ENCODE assay signal across 12 mouse cellular contexts in the genomic region with DNA sequence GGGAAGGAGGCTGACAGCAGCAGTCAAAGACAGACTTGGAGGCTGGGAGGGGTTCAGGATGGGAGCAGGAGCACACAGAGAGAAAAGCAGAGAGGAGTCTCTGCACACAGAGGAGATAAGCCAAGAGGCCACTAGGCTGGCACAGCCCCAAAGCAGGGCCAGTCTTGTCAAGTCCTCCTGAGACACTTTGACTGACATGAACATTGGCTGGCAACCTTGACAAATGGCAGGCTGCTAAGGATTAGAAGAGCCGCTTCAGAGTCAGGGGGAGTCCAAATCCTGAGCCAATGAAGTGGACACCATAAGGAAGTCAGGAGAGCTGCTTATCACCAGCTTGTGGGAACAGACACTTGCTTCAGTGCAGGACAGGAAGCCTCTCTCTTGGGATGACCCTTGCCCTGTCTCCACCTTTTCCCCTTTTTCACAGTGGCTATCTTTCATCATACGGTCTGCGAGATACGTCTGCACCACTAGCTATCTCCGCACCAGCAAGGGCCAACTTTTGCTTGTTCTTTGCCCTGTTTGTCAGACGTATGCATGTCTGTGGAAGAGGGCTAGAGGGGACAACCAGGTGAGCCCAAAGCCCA. TPM values are rescaled to one million over a fixed set of nuclear protein-coding genes. Genes with fewer than 3 reads are reported as not detected.
A peak's percentile ranks its signal among the peaks of the same experiment; 100 is the strongest.
DNase-seq lines count a peak whose midpoint lies in the region; ATAC-seq and TF ChIP-seq lines count a peak whose summit lies in the region.
"Had no signal": no experiment of that assay in that cellular context is flagged by ENCODE, and none has a peak within 500 bp of the region (broad histone marks: within the 10 kb centered on the region; RNA-seq: fewer than 3 reads in every experiment).

No protein-coding gene starts in this region.

- TF ChIP-seq POLR2A in kidney, adult 2 months (IDR thresholded peaks at IDR 0.05; ENCODE audit: low read depth, low read length) = no peak
- TF ChIP-seq POLR2A in cerebellum, adult 2 months (IDR thresholded peaks at IDR 0.05; ENCODE audit: borderline replicate concordance, insufficient read depth, low read length) = no peak

- TF ChIP-seq CTCF in kidney, adult 2 months (conservative IDR thresholded peaks at IDR 0.05; ENCODE audit: insufficient read depth, insufficient read length, low read depth, low read length) = no peak
- TF ChIP-seq CTCF in cerebellum, adult 2 months (IDR thresholded peaks at IDR 0.05; ENCODE audit: borderline replicate concordance, insufficient read depth, low read depth, low read length) = no peak

- peak; percentile 17 for DNase-seq in adrenal gland, adult 2 months
- no peak for DNase-seq in adrenal gland, postnatal 10 days
- DNase-seq in kidney, adult 2 months = peak; percentile 26
- DNase-seq in kidney, adult 18-20 months = no peak
- peak; percentile 64 to 67 for DNase-seq in cerebellum, adult 2 months
- DNase-seq in spleen, adult 12 weeks (ENCODE audit: low spot score) = no peak
- no peak for DNase-seq in c-Kit-positive CD71-positive TER-119-positive erythroid progenitor cells, embryonic 14.5 days (ENCODE audit: low spot score)
- DNase-seq: kidney, postnatal 25 days; spleen, adult 18-20 months had no signal

- peak overlapping the region; percentile 49 for H3K27ac ChIP-seq in kidney, adult 2 months (ENCODE audit: insufficient read depth, low read depth, low read length)
- peak overlapping the region; percentile 6 for H3K27ac ChIP-seq in cerebellum, adult 2 months (ENCODE audit: insufficient read depth, low read length)
- H3K27ac ChIP-seq in heart, embryonic 15.5 days = peak overlapping the region; percentile 26

- no peaks in the 10 kb centered on the region for H3K9me3 ChIP-seq in heart, embryonic 15.5 days (replicated peaks)

- 80% methylated on average over 6 of the region's 6 CpGs for WGBS in kidney, adult 2 months
- 62% methylated on average over 6 of the region's 6 CpGs for WGBS in cerebellum, adult 2 months
- 56% methylated on average over 6 of the region's 6 CpGs for WGBS in heart, embryonic 15.5 days

- H3K9ac ChIP-seq in heart, embryonic 15.5 days = no peak overlapping the region

- H3K27me3 ChIP-seq in kidney, adult 2 months (replicated peaks; ENCODE audit: control insufficient read depth, insufficient read depth, low read length) = no peaks in the 10 kb centered on the region
- no peaks in the 10 kb centered on the region for H3K27me3 ChIP-seq in cerebellum, adult 2 months (ENCODE audit: control insufficient read depth, insufficient read depth, low read length)
- no peaks in the 10 kb centered on the region for H3K27me3 ChIP-seq in heart, embryonic 15.5 days

- H3K4me3 ChIP-seq in kidney, adult 2 months (ENCODE audit: insufficient read depth, low read depth, low read length) = no peak overlapping the region
- H3K4me3 ChIP-seq in cerebellum, adult 2 months (replicated peaks; ENCODE audit: insufficient read depth, low read depth, low read length) = no peak overlapping the region
- no peak overlapping the region for H3K4me3 ChIP-seq in heart, embryonic 15.5 days

- H3K4me2 ChIP-seq in heart, embryonic 15.5 days = no peak overlapping the region

- ATAC-seq in heart, embryonic 15.5 days (replicated peaks; ENCODE audit: insufficient number of reproducible peaks, insufficient read depth, low FRiP score, low read depth) = 0 out of 2 replicates have a peak, but pooled peaks have one; percentile 24
- ATAC-seq: activated CD4-positive, CD25-positive, alpha-beta regulatory T cell, adult 4 months; inflammation-experienced regulatory T-cells, adult 6 months had no signal

- no peaks in the 10 kb centered on the region for H3K36me3 ChIP-seq in kidney, adult 2 months (ENCODE audit: control insufficient read depth, insufficient read depth, low read length)
- no peaks in the 10 kb centered on the region for H3K36me3 ChIP-seq in heart, embryonic 15.5 days

- H3K4me1 ChIP-seq in kidney, adult 2 months (ENCODE audit: control insufficient read depth, insufficient read depth, low read length) = no peaks in the 10 kb centered on the region; the same call in 1 of the 2 replicates
- H3K4me1 ChIP-seq in cerebellum, adult 2 months (ENCODE audit: control insufficient read depth, insufficient read depth, low read length) = peaks cover 57% of the 10 kb centered on the region
- peaks cover 24% of the 10 kb centered on the region for H3K4me1 ChIP-seq in heart, embryonic 15.5 days (replicated peaks)

RNA-seq across cellular contexts. Expression of a gene that starts 20.9 kb away (rescaled TPM):
- total RNA-seq in adrenal gland, adult 2 months (2021) = 10 to 100 TPM; 14.4 to 23.5 TPM
- polyA plus RNA-seq in adrenal gland, adult 2 months (2012; rRNA removed) = 11.3 and 13.5 TPM in 2 replicates
- 10 to 100 TPM; 16.7 to 18.2 TPM for total RNA-seq in adrenal gland, postnatal 10 days (2021)
- polyA plus RNA-seq in kidney, adult 2 months (2012; rRNA removed) = 6.2 and 6.6 TPM in 2 replicates
- 154 and 173 TPM in 2 replicates for polyA plus RNA-seq in cerebellum, adult 2 months (2012; rRNA removed)
- 14.0 and 14.8 TPM in 2 replicates for polyA plus RNA-seq in heart, embryonic 15.5 days (2015; fragmentation: Nextera tagmentation; extraction: Ambion mirVana)

Comparison
In these comparisons a context has a peak if more than half of its experiments do, and no peak if none do; other contexts are left out.
1. DNase-seq: peak in adrenal gland, adult 2 months (single experiment), kidney, adult 2 months (single experiment) and cerebellum, adult 2 months (2 of 2); none in adrenal gland, postnatal 10 days (single experiment), kidney, adult 18-20 months (single experiment), spleen, adult 12 weeks (single experiment) and c-Kit-positive CD71-positive TER-119-positive erythroid progenitor cells, embryonic 14.5 days (single experiment).
2. Peak in every context shown above with its lines, with median percentiles within 50 percentile points of each other: H3K27ac ChIP-seq.